Mouse (Mus musculus): Measurements from ENCODE around the gene Gm20498. TPM values are rescaled to one million over a fixed set of nuclear protein-coding genes. Genes with fewer than 3 reads are reported as not detected.

Gm20498 gene
- polyA plus RNA-seq, 1 experiment = 4.7 TPM

- Histone ChIP-seq H3K27ac (ENCODE audit: insufficient read depth, low read length) (no peak overlapping the region), H3K4me3 (ENCODE audit: extremely low read depth, insufficient read depth, insufficient read length) (no peak overlapping the region), H3K4me1 (ENCODE audit: control insufficient read depth, insufficient read depth, insufficient read length) (no peaks in the 10 kb centered on the region), H3K36me3 (ENCODE audit: control insufficient read depth, insufficient read depth, low read length) (no peaks in the 10 kb centered on the region), H3K27me3 (ENCODE audit: control insufficient read depth, insufficient read depth, low read length) (peaks cover 9% of the 10 kb centered on the region)
- 4% methylated on average over 39 of the region's 54 CpGs for WGBS
- no peak for DNase-seq (ENCODE audit: low read depth in 1 of 2, low spot score in 2 of 2)
- TF ChIP-seq POLR2A (IDR thresholded peaks at IDR 0.05; ENCODE audit: low read depth, low read length) (no peak), CTCF (IDR thresholded peaks at IDR 0.05; ENCODE audit: extremely low read depth, insufficient read depth, insufficient read length, insufficient replicate concordance) (no peak)
Measured at GRCm38 (mm10) chr12:81331937-81332874, 200.5 kb downstream of the Gm20498 start.

GRCm38 (mm10) chr12:81331046-81331638, 201.6 kb downstream of the Gm20498 start:
- no peak for DNase-seq (ENCODE audit: low read depth in 1 of 2, low spot score in 2 of 2)
- Histone ChIP-seq H3K27me3 (ENCODE audit: control insufficient read depth, insufficient read depth, low read length) (peaks cover 9% of the 10 kb centered on the region), H3K4me1 (ENCODE audit: control insufficient read depth, insufficient read depth, insufficient read length) (no peaks in the 10 kb centered on the region), H3K4me3 (ENCODE audit: extremely low read depth, insufficient read depth, insufficient read length) (no peak overlapping the region), H3K27ac (ENCODE audit: insufficient read depth, low read length) (no peak overlapping the region), H3K36me3 (ENCODE audit: control insufficient read depth, insufficient read depth, low read length) (no peaks in the 10 kb centered on the region)
- 52% methylated on average over 5 of the region's 5 CpGs for WGBS
- TF ChIP-seq CTCF (IDR thresholded peaks at IDR 0.05; ENCODE audit: extremely low read depth, insufficient read depth, insufficient read length, insufficient replicate concordance) (no peak), POLR2A (IDR thresholded peaks at IDR 0.05; ENCODE audit: low read depth, low read length) (no peak)

- no peak for TF ChIP-seq POLR2A (IDR thresholded peaks at IDR 0.05; ENCODE audit: low read depth, low read length)
- no peak for TF ChIP-seq CTCF (IDR thresholded peaks at IDR 0.05; ENCODE audit: extremely low read depth, insufficient read depth, insufficient read length, insufficient replicate concordance)
- DNase-seq (ENCODE audit: low read depth in 1 of 2, low spot score in 2 of 2) = no peak
- Histone ChIP-seq H3K4me1 (ENCODE audit: control insufficient read depth, insufficient read depth, insufficient read length) (no peaks in the 10 kb centered on the region), H3K27ac (ENCODE audit: insufficient read depth, low read length) (no peak overlapping the region), H3K36me3 (ENCODE audit: control insufficient read depth, insufficient read depth, low read length) (no peaks in the 10 kb centered on the region), H3K27me3 (ENCODE audit: control insufficient read depth, insufficient read depth, low read length) (no peaks in the 10 kb centered on the region), H3K4me3 (ENCODE audit: extremely low read depth, insufficient read depth, insufficient read length) (no peak overlapping the region)
- WGBS = 84% methylated on average over 3 of the region's 3 CpGs
Measured at GRCm38 (mm10) chr12:81324991-81325390, 207.7 kb downstream of the Gm20498 start.

- 90% methylated on average over 3 of the region's 3 CpGs for WGBS
- Histone ChIP-seq H3K36me3 (ENCODE audit: control insufficient read depth, insufficient read depth, low read length) (no peaks in the 10 kb centered on the region), H3K4me1 (ENCODE audit: control insufficient read depth, insufficient read depth, insufficient read length) (no peaks in the 10 kb centered on the region), H3K27ac (ENCODE audit: insufficient read depth, low read length) (no peak overlapping the region), H3K4me3 (ENCODE audit: extremely low read depth, insufficient read depth, insufficient read length) (no peak overlapping the region), H3K27me3 (ENCODE audit: control insufficient read depth, insufficient read depth, low read length) (no peaks in the 10 kb centered on the region)
- no peak for DNase-seq (ENCODE audit: low read depth in 1 of 2, low spot score in 2 of 2)
- TF ChIP-seq POLR2A (IDR thresholded peaks at IDR 0.05; ENCODE audit: low read depth, low read length) = no peak
- no peak for TF ChIP-seq CTCF (IDR thresholded peaks at IDR 0.05; ENCODE audit: extremely low read depth, insufficient read depth, insufficient read length, insufficient replicate concordance)
Measured at GRCm38 (mm10) chr12:81324116-81324515, 208.6 kb downstream of the Gm20498 start.

GRCm38 (mm10) chr12:81321021-81321420, 211.7 kb downstream of the Gm20498 start:
- H3K27ac ChIP-seq (ENCODE audit: insufficient read depth, low read length) = no peak overlapping the region
- no peaks in the 10 kb centered on the region for H3K4me1 ChIP-seq (ENCODE audit: control insufficient read depth, insufficient read depth, insufficient read length)
- no peak for DNase-seq (ENCODE audit: low read depth in 1 of 2, low spot score in 2 of 2)
- TF ChIP-seq CTCF (IDR thresholded peaks at IDR 0.05; ENCODE audit: extremely low read depth, insufficient read depth, insufficient read length, insufficient replicate concordance) (no peak), POLR2A (IDR thresholded peaks at IDR 0.05; ENCODE audit: low read depth, low read length) (no peak)
- H3K4me3 ChIP-seq (ENCODE audit: extremely low read depth, insufficient read depth, insufficient read length) = no peak overlapping the region
- no peaks in the 10 kb centered on the region for H3K36me3 ChIP-seq (ENCODE audit: control insufficient read depth, insufficient read depth, low read length)
- 100% methylated on average over 1 of the region's 1 CpGs for WGBS
- H3K27me3 ChIP-seq (ENCODE audit: control insufficient read depth, insufficient read depth, low read length) = no peaks in the 10 kb centered on the region

- Histone ChIP-seq H3K27ac (ENCODE audit: insufficient read depth, low read length) (no peak overlapping the region), H3K4me3 (ENCODE audit: extremely low read depth, insufficient read depth, insufficient read length) (no peak overlapping the region), H3K36me3 (ENCODE audit: control insufficient read depth, insufficient read depth, low read length) (no peaks in the 10 kb centered on the region), H3K4me1 (ENCODE audit: control insufficient read depth, insufficient read depth, insufficient read length) (no peaks in the 10 kb centered on the region), H3K27me3 (ENCODE audit: control insufficient read depth, insufficient read depth, low read length) (no peaks in the 10 kb centered on the region)
- TF ChIP-seq CTCF (IDR thresholded peaks at IDR 0.05; ENCODE audit: extremely low read depth, insufficient read depth, insufficient read length, insufficient replicate concordance) (no peak), POLR2A (IDR thresholded peaks at IDR 0.05; ENCODE audit: low read depth, low read length) (no peak)
- no peak for DNase-seq (ENCODE audit: low read depth in 1 of 2, low spot score in 2 of 2)
- 63% methylated on average over 2 of the region's 2 CpGs for WGBS
Measured at GRCm38 (mm10) chr12:81317811-81318210, 214.9 kb downstream of the Gm20498 start.

All from spleen, adult 2 months (tissue).